Mouse (Mus musculus) left cerebral cortex, postnatal 4 days (tissue): ENCODE measurements around the gene Hmox2. TPM values are rescaled to one million over a fixed set of nuclear protein-coding genes. Genes with fewer than 3 reads are reported as not detected.
"Not testable (repeated sequence)": the region's sequence is repeated elsewhere in the genome, so short reads cannot be mapped to it uniquely, and the experiment has no call there.

ENCODE experiments used
- DNase-seq: peaks from one replicate; pipeline ENCODE4 v3.0.0-alpha.2; 2022
- intact Hi-C: fragments of 180-260 bp; cut with DNase I; formaldehyde crosslinking; loops from one replicate; pipeline ENCODE4 v1.15.1; 2025
- total RNA-seq, 2 experiments: library from RNA; stranded (reverse); gene quantifications; 2 replicates each; pipeline ENCODE4 v1.2.3; 2021

The Hmox2 gene
- 10 to 100 TPM; 70.2 to 70.8 TPM for total RNA-seq

DNA sequence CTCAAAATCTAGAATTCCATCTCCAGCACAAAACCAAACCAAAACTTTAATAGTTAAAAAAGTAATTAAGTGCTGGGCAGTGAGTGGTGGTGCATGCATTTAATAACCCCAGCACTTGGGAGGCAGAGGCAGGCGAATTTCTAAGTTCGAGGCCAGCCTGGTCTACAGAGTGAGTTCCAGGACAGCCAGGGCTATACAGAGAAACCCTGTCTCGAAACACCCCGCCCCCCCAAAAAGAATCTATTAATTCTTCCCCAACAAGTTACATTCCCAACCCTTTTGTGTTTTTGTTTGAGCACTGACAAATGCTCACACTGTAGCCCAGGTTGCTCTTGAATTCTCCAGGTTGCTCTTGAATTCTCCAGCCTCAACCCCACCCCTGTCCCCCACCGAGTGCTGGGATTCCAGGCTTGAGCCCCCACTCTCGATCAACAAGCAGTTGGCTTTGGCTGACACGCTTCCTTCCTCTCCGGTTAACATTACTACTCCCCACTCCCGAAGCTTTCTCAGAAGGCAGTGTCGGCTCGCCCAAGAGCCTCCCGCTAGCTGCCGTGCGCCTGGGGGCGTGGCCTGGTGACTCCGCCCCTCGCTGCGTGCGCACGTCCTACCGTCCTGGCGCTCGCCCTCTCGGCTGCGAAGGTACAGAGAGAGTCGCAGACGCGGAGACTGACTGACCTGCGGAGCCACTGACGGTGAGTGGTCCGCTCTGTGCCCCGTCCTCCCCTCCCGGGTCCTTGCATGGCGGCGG is at the start of gene Hmox2:
Gene Hmox2, plus strand, starts transcription at position 582 of the 748 bp plus-strand sequence.
- DNase-seq, result peak; percentile 91
- intact Hi-C loops, result no loop called here

DNA sequence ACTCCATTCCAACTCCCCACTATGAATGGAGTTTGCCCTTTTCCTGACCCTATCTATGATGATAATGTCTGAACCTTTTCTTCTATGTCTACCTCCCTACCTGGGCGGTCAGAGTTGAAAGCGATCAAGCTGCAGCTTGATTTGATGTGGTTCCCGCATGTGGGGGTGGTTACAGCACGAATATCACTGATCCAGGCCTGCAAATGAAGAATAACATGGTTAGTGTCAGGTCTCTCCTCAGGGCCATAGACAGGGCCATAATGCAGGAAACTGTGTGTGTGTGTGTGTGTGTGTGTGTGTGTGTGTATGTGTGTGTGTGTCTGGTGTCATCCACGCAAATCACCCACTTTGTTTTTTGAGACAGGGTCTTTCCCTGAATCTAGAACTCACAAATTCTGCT is 49.3 kb upstream of the Hmox2 start:
- no peak for DNase-seq
- intact Hi-C loops, result no loop called here

DNA sequence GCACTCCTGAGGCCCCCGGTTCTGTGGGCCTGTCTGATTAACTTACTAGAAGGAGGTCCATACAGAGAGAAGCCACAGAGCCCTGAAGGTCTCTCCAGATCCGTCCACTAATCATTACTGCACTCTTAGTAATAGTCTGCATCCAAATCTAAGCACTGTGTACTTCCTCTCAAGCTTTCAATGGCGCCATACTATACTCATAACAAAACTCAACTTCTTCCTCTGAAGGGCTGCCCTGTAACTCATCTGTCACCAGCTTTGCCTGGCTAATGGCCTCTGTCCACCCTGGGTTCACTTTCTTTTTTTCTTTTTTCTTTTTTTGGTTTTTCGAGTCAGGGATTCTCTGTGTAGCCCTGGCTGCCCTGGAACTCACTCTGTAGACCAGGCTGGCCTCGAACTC is 48.1 kb upstream of the Hmox2 start:
- no peak for DNase-seq
- intact Hi-C loops, result no loop called here

DNA sequence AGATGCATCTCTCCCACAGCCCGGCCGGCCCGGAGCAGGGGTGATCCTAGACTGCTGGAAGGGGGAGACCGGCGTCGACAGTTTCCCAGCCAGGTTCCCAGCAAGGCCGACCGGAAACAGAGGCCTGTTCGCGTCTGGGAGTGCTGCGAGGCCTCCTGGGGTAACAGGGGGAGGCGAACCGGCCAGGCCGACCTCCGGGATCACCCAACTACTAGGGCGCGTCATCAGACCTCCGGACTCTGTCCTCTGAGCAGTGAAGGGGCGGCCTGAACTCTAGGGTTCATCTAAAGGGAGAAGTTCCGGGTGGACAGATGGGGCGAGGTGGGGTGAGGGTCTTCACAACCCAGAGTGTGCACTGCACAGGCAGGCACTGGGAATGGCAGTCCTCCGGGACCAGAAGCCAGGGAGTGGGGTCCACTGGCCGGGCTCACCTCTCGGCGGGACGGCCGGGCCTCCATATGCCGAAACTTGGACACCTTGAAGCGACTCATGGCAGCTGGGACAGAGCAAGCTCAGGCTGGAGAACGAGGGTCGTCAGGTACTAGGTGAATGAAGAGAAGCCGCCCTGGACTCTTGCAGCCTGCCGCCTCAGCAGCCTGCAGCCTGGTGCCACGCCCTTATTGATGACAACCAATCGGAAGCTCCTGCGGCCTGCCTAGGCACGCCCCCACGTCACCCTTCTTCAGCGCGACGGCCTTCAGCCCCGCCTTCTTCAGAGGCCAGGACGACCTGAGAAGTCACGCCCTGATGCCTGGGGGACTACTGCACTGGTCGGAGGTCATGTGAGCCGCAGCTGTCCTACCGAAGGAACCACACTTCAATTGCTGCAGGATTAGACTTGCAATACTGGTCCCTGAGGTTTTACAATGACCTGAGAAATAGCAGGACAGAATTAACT is 46.8 kb upstream of the Hmox2 start, which contains the start of gene Coro7:
Gene Coro7, minus strand, starts transcription at position 657 of the 898 bp plus-strand sequence.
- intact Hi-C loops, result no loop called here
- DNase-seq, result peak; percentile 89

DNA sequence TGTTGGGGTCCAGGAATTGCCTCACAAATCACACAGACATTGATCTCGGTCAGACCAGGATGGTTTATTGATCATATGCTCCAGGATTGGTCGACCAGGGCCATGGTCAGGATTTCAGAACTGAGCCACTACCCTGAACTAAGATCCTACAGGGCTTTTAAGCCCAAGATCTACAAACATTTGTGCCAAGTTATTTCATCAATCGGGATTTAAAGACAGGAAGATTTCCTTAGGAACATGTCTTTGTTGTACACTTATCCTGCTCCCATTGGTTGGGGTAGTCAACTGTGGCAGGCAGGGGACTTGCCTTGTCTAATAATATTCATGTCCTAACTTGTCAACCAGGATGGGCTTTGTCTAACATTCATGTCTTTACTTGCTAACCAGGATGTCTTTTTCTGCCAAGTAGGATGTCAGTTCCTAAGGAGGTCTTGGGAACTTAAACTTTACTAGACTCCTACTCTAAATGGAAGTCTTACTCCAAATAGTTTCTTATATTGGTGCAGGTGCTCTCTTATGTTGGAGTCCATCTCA is 45.2 kb upstream of the Hmox2 start:
- DNase-seq, intact Hi-C loops: not testable (repeated sequence)

DNA sequence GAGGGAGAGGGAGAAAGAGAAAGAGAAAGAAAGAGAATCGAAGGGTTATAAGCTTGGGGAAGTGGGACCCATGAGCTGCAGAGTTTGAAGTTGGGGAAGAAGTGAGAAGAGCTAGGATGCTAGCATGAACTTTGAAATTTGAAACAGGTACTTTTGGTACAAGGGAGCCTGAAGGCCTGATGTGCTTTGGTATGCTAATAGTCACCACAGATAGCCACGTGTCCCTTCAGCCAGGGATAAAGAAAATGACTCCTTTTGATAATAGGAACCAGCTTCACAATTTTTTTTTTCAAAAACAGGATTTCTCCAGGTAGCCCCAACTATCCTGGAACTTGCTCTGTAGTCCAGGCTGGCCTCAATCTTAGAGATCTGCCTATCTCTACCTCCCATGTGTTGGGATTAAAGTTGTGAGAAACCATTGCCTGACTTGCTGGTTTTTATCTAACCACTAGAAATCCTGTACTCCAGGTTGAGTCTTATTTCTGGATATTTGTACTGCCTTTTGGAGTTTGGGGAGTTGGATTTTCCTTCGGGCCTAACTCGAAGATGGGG is 43.5 kb upstream of the Hmox2 start:
- intact Hi-C loops, result no loop called here
- DNase-seq, result no peak

DNA sequence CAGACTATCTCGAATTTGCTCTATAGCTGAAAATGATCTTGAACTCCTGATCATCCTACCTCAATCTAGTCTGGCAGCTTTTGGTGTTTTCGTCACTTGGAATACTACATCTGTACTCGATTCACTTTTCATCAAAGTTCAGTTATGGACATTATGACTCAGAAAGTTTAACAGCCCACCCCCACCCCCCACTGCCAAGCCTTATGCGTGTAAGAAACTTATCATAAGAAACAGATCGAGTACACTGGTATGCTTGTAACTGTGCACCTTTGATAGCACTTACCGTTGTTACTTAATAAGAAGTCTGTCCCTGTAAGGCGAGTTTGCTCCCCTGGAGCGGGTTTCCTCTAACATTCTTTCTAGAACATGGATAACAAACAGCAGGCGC is 43.0 kb upstream of the Hmox2 start:
- DNase-seq, result no peak
- intact Hi-C loops, result no loop called here

DNA sequence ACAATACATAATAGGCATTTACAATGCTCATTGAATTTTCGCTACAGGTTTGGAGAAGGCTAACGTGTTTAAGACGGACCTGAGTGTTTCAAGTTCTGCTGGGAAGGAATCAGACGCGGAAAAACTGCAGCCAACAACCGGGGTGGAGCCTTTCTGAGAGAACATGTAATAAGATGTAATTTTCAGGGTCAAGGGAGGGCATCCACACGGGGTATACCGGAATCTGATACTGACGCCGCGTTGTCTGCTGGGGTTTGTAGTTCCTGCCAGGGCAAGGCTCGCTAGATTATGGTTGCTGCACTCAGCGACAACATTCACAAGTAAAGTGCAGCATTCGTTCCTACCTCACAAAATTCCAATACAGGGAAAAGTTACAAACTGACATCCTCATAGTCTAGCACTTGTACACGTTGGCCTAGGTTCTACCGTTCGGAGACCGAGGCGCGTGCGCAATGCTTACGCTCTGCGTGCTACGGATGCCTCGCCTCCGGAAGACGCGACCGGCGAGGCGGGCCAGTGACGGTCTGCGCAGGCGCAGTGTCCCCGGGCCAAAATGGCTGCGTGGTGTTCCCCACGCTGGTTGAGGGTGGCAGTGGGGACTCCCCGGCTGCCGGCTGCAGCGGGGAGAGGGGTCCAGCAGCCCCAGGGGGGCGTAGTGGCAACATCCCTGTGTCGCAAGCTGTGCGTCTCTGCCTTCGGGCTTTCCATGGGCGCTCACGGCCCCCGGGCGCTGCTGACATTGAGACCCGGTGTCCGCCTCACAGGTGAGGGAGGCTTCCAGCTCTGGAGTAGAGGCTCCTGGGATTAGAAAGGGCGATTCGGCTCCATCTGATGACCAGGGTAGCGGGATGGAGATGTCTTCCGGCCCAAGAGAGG is 42.3 kb upstream of the Hmox2 start:
- intact Hi-C loops, result no loop called here
- DNase-seq, result peak; percentile 97

DNA sequence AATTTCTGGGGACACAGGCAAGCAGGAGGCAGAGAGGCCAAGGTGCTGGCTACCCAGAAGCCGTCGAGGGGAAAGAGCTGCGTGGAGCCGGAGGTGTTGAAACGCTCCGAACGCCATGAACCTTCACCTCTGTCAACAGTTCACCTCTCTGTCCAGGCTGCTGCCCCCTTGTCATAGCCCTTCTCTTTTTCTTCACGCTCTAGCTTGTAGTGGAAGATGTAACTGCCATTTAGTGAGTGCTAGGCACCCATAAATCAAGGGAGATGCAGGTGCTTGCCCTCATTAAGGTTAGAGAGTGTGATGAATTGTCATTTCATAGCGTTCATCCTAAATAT is 41.7 kb upstream of the Hmox2 start:
- intact Hi-C loops, result no loop called here
- DNase-seq, result no peak

DNA sequence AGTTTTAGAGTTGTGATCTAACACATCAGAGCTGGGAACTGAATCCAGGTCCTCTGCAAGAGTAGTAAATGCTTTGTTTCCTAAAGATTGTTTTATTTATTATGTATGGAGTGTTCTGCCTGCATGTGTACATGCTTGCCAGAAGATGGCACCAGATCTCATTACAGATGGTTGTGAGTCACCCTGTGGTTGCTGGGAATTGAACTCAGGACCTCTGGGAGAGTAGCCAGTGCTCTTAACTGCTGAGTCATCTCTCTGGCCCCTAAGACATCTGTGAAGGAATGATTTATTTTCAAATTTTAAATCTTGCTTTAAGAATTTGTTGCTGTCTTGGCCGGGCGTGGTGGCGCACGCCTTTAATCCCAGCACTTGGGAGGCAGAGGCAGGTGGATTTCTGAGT is 36.8 kb upstream of the Hmox2 start:
- intact Hi-C loops, result not testable (repeated sequence)

DNA sequence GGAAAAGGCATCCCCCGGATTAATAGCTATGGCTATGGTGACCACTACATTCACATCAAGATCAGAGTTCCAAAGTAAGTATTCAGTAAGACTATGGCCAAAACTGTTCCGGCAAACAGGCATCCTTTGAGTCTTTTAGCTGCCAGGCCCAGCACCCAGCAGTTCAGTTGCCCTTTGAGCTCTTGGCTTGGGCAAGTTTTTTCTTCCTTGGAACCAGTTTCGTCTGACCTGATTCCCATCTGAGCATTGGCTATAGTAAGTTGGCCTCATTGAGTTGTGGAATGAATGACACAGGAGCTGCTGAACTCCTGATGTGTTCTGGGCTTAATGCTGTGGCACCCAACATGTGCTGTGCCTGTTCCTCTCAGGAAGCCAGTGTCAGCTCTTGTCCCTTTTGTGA is 24.9 kb upstream of the Hmox2 start:
- intact Hi-C loops, result no loop called here
- no peak for DNase-seq

More for the DNA sequence above, 36.8 kb upstream of the Hmox2 start:
- not testable (repeated sequence) for DNase-seq

DNA sequence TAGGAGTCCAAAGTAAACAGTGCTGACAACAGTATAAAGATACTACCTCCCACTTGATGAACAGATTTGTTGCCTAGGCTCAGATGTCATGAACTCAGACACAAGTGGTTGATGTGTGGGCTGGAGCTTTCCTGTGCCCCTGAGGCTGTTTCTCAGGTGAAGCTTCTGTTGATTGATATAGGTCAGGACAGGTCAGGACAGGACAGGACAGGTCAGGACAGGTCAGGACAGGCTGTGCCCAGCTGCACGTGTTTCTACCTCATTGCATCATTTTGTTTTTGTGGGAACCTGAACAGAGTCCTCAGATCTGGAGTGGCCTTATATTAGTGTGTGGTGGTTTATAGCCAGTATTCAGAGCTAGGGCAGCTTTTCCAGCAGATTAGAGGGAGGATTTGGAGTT is 23.5 kb upstream of the Hmox2 start:
- no peak for DNase-seq
- intact Hi-C loops, result no loop called here

DNA sequence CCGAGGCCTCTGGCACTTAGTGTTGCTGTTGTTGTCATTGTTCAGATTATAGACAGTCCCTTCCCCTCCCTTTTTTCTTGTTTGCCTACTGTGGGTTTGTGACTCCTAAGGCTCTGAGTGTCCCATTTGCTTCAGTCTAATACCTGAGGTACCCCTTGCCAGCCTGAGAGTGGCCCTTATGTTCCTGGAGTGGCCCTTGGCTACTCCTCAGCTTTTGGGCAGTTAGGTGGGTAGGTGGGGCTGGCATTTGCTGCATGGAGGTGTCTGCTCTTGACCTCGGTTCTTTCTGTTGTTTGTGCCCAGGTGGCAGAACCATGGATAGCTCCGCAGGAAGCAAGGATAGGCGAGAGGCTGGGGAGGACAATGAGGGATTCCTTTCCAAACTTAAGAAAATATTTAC is 20.6 kb upstream of the Hmox2 start:
- intact Hi-C loops, result no loop called here

DNA sequence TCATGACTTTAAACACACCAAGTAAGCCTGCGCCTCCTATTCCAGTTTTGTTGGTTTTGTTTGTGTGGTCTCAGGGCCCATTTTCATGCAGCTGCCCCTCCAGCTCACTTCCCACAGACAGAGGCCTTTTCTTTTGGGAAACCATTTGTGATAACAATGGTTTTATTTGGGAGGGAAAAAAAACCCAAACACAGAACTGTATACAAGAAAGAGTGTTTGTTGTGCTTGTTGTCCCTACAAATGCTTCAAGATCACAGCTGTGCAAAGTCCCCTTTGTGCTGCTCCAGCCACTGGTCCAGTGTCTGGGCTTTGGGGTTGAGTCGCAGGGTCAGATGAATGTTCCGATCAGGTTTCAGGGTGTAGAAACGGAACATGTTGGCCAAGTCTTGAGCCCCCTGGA is 15.0 kb upstream of the Hmox2 start:
- DNase-seq, result no peak
- intact Hi-C loops, result no loop called here

More for the DNA sequence above, 20.6 kb upstream of the Hmox2 start:
- DNase-seq, result no peak

DNA sequence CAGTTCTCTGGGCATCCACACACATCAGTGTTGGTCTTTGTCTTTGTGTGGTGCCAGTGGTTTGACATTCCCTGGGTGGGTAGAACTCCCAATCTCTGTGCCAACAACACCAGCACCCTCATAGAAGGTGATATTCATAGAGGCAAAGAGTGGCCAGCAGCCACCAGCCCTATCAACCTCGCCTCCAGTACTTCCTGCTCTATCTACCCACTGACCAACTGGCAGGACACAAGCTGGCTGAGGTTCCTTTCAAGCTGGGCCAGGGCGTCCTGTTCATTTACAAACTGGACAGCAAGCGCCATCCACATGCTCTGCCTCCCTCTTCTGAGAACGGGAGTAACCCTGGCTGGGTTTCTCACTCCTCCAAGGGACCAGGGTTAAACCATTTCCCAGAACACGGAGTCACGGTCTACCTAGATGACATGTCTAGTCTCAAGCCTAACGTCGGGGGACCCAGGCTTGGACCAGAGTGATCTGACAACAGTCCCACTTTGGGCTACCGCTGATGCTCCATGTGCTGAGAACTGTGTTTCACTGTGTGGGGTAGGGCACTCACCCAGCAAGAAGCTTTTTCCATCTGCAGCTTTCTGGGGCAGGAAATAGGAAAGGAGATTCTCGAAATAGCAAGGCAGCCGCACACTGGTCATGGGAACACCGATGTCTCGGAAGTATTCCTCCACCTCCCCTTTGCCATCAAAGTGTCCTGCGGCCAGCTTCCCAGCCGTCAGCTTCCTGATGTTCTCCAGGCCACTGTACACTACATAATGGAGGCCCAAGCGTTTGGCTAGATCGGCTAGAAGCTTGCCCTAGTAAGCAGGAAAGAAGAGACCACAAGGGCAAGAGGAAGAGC is 12.1 kb upstream of the Hmox2 start:
- no peak for DNase-seq

DNA sequence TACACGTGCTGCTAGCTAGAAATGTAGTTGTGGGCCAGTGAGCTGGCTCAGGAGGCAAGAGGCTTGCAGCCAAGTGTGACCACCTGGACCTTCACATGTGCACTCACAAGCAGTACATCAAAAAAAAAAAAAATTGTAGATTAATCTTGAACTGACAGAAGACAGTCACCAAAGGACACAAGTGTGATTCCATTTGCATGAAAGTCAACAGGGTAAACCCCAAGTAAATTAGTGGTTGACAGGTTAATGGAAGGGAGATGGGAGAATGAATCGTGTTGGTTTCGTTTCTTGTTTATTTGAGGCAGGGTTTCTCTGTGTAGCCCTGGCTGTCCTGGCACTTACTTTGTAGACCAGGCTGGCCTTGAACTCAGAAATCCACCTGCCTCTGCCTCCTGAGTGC is 8.3 kb upstream of the Hmox2 start:
- intact Hi-C loops, result no loop called here
- no peak for DNase-seq

More for the DNA sequence above, 12.1 kb upstream of the Hmox2 start:
- intact Hi-C loops, result no loop called here

DNA sequence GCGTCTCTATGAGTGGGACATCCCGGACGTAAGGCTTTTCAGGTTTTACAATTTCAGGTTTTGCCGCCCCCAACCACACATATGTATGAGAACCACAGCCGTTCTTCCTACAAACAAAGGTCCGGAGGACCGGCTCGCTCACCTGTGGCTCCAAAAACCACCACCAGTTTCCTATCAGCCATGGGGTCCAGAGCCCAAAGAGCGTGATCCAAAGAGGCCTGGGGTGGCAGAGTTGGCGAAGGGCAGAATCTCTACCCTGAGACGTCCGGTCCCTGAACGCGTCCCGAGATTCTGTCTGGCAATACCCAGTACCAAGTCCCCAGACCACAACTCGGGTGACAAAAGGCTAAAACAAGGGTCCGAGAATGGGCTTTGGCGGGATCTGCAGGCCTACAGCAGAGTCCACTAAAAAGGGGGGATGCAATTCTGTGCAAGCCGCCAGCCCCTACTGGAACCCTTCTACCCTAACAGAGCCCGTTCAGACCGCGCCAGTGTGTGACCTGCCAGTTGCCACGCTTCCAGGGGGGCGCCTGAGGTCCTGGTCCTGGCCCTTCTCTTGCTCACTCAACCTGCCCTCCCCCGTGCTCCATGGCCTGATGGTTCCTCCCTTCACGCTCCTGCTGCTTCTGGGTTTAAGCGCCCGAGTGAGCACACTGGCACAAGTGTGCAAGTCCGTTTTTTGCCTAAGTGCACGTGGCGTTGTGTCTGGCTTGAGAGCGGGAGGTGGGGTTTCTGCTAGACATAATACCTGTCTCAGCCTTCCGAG is 7.2 kb upstream of the Hmox2 start, which contains the start of gene Nmral1:
Gene Nmral1, minus strand, starts transcription at position 604 of the 766 bp plus-strand sequence.
- peak; percentile 81 for DNase-seq
- intact Hi-C loops, result no loop called here

DNA sequence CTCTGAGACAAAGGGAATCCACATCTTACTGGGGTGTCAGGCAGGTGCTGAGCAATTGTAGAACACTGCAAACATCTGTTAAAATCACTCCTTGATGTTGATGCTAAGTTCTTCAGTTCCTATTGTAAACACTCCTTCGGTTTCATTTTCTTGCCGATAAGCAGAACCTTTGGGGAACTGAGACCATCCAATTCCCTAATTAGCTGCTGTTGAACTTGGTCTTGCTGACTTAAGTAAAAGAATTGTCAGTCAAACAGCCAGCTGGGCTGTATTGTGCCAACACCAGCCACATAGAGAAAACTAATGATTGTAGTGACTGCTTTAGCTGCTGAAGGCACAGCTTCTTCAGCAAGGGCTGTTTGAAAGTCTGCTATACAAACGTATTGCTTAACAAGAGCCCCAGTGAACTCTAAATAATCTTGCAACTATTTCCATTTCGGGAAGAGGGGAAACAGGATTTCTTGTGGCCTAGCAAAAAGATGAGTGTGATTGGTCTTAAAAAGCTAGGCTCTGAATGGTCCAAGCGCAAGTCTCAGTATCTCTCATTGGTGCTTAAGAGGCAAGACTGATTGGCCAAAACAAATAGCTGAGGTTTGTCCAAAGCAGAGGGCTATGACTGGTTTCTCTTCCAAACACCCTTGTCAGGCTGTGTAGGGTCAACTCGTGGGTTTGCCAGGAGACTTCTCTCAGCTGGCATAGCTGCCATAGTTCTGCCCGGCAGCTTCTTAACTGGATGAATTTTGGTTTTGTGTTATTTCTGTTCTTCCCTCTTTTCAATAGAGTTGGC is 3.8 kb upstream of the Hmox2 start:
- intact Hi-C loops, result no loop called here
- no peak for DNase-seq
